In genomic region chr17:8652681-8653262, GRCm38 (mm10) we compare ENCODE assay signal across 11 mouse cellular contexts.
DNase-seq lines count a peak whose midpoint lies in the region; ATAC-seq and TF ChIP-seq lines count a peak whose summit lies in the region.
"Had no signal": no experiment of that assay in that cellular context is flagged by ENCODE, and none has a peak within 500 bp of the region (broad histone marks: within the 10 kb centered on the region; RNA-seq: fewer than 3 reads in every experiment).

No protein-coding gene starts in this region.

- intact Hi-C loops in heart, postnatal 36 days (cut with DNase I): no loop called here

- no peak overlapping the region for H3K27ac ChIP-seq in liver, postnatal 0 days (ENCODE audit: low read depth)
- H3K27ac ChIP-seq: liver, embryonic 14.5 days; neural tube, embryonic 15.5 days had no signal

- peak; percentile 45; the same call in 1 of the 2 replicates for ATAC-seq in liver, postnatal 0 days

- H3K36me3 ChIP-seq in liver, postnatal 0 days (replicated peaks; ENCODE audit: insufficient read depth, low read length): no peaks in the 10 kb centered on the region
- H3K36me3 ChIP-seq: neural tube, embryonic 15.5 days had no signal

- no peaks in the 10 kb centered on the region for H3K4me1 ChIP-seq in liver, postnatal 0 days (ENCODE audit: insufficient read depth)

- H3K4me2 ChIP-seq in liver, postnatal 0 days (ENCODE audit: low read depth, low read length): no peak overlapping the region
- H3K4me2 ChIP-seq: neural tube, embryonic 15.5 days had no signal

- no peaks in the 10 kb centered on the region for H3K9me3 ChIP-seq in liver, postnatal 0 days (ENCODE audit: low read length)
- H3K9me3 ChIP-seq: neural tube, embryonic 15.5 days had no signal

- H3K9ac ChIP-seq in liver, postnatal 0 days (replicated peaks): no peak overlapping the region
- H3K9ac ChIP-seq: liver, embryonic 14.5 days; neural tube, embryonic 15.5 days had no signal

- TF ChIP-seq EP300 in liver, postnatal 0 days (IDR thresholded peaks at IDR 0.05; ENCODE audit: low read depth): no peak

- H3K27me3 ChIP-seq in liver, postnatal 0 days (ENCODE audit: insufficient read depth, low read length): no peaks in the 10 kb centered on the region

- TF ChIP-seq CTCF in liver, postnatal 0 days (IDR thresholded peaks at IDR 0.05; ENCODE audit: low read depth): no peak

- DNase-seq in liver, postnatal 0 days: no peak
- no peak for DNase-seq in liver
- DNase-seq in cerebellum, postnatal 25 days: peak; percentile 46 to 57
- DNase-seq in heart, postnatal 36 days: peak; percentile 36 to 43
- peak; percentile 51 for DNase-seq in lung, postnatal 36 days
- DNase-seq in urinary bladder, adult 18-20 months (ENCODE audit: low spot score in 2 of 2): no peak
- DNase-seq in neural tube, embryonic 10.5 days (ENCODE audit: extremely low spot score, low spot score): no peak
- DNase-seq: kidney, adult 18-20 months; thymus, adult 18-20 months had no signal

- no peak overlapping the region for H3K4me3 ChIP-seq in liver, postnatal 0 days (ENCODE audit: low read depth, low read length)
- H3K4me3 ChIP-seq: neural tube, embryonic 15.5 days had no signal

- WGBS in liver, postnatal 0 days (ENCODE audit: insufficient replicate concordance): 67% methylated on average over 3 of the region's 3 CpGs

Comparison
In these comparisons a context has a peak if more than half of its experiments do, and no peak if none do; other contexts are left out.
1. DNase-seq: peak in cerebellum, postnatal 25 days (2 of 2), heart, postnatal 36 days (2 of 2) and lung, postnatal 36 days (single experiment); none in liver, postnatal 0 days (single experiment), liver (single experiment), urinary bladder, adult 18-20 months (0 of 2) and neural tube, embryonic 10.5 days (single experiment).